Mouse (Mus musculus): Measurements from ENCODE around the gene Gm4969. TPM values are rescaled to one million over a fixed set of nuclear protein-coding genes. Genes with fewer than 3 reads are reported as not detected.

Gm4969 gene
- total RNA-seq, 2 experiments from 2014 or later, result 0.21 to 0.27 TPM

DNA sequence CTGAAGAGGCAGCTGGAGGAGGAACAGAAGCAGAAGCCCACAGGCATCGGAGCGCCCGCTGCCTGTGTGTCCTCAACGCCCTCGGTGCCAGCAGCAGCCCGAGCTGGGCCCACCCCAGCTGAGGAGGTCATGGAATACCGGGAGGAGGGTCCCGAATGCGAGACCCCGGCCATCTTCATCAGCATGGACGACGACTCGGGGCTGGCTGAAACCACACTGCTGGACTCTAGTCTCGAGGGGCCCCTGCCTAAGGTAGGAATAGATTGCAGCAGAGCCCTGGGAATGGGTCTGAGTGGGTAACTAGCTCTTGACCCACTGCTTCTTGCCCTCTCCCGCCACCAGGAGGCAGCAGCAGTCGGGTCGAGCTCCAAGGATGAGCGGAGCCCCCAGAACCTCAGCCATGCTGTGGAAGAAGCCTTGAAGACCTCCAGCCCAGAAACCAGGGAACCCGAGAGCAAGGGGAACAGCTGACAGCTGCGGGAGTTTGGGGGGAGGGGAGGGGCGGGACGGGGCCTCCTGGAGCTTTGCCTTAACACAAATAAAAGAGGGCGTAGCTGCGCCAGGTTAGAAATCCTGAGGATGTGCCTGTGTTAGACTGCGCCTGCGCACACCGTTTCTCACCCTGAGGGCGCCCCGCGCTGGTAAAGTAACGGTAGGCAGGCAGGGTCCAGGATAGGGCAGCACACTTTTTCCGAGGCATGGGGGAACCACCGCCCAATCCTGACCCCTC, 64.0 kb downstream of the Gm4969 start, which contains the start of gene Rsph6a:
TSS of gene Rsph6a (plus strand) at position 644 of the 730 bp plus-strand sequence.
- intact Hi-C loops (cut with DNase I), result no loop called here
- DNase-seq (ENCODE audit: extremely low spot score in 1 of 2, low spot score in 2 of 2), result peak in 1 of 2 experiments; percentile 52
- Histone ChIP-seq H3K4me3 (no peak within 1 kb of the TSS), H3K27ac (peak within 1 kb of the TSS; percentile 81)
- TF ChIP-seq CTCF (IDR thresholded peaks at IDR 0.05), result peak; percentile 55

- intact Hi-C loops (cut with DNase I), result no loop called here
- Histone ChIP-seq H3K27ac (peak overlapping the region; percentile 81), H3K4me3 (no peak overlapping the region)
- TF ChIP-seq CTCF (IDR thresholded peaks at IDR 0.05), result no peak
- DNase-seq (ENCODE audit: extremely low spot score in 1 of 2, low spot score in 2 of 2), result no peak
These were observed 65.0 kb downstream of the Gm4969 start for GRCm38 (mm10) chr7:19053136-19053532.

DNA sequence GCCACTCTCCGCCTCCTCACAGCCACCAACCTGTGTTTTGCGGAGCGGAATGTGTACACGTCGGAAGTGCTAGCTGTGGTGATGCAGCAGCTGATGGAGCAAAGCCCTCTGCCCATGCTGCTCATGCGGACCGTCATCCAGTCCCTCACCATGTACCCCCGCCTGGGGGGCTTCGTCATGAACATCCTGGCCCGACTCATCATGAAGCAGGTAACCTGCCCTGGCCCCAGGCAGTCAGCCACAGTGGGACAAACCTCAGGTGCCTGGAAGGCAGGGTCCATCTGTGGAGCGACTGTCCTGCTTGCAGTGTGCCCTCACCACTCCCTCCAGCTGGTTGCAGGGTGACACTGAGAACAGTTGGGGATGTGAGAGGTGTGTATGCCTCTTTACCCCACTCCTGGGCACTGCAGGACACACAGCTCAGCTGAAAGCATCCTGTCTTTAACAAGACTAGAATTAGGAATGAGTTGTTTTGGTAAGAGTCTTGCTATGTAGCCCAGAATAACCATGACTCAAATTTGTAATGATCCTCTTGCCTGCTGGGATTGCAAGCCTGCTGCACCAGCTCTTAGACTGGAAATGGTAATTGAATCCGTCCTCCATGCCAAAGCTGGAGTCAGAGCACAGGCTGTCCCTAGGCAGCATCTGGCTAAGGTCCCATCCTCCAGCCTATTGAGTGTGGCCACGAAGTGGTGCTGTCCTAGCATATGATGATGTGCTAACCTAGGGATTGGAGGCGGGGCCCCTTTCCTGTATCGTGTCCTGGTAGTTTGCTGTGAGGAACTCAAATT, 65.6 kb downstream of the Gm4969 start:
- intact Hi-C loops (cut with DNase I), result no loop called here
- peak overlapping the region; percentile 81 for H3K27ac ChIP-seq
- peak; percentile 47 to 58 for DNase-seq (ENCODE audit: extremely low spot score in 1 of 2, low spot score in 2 of 2)
- no peak for TF ChIP-seq CTCF (IDR thresholded peaks at IDR 0.05)
- H3K4me3 ChIP-seq, result no peak overlapping the region

DNA sequence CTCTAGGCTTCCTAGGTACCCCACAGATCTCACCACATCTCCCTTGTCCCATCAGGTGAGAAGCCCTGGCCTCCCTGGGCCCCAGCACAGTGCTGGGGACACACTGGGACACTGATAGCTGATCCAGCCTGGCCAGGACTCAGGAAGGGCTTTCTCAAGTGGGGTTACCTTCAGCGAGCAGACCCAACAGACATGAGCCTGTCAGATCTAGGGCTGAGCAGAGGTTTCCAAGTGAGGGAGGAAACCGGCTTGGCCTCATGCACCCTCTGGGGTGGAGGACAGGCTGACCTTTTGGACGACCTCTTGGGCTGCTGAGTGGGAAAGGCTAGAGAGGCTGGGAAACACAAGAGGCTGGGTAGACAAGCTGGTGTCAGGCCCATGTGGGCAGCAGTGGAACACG, 67.0 kb downstream of the Gm4969 start:
- TF ChIP-seq CTCF (IDR thresholded peaks at IDR 0.05), result no peak
- no peak for DNase-seq (ENCODE audit: extremely low spot score in 1 of 2, low spot score in 2 of 2)
- H3K4me3 ChIP-seq, result no peak overlapping the region
- intact Hi-C loops (cut with DNase I), result no loop called here
- H3K27ac ChIP-seq, result peak overlapping the region; percentile 81

DNA sequence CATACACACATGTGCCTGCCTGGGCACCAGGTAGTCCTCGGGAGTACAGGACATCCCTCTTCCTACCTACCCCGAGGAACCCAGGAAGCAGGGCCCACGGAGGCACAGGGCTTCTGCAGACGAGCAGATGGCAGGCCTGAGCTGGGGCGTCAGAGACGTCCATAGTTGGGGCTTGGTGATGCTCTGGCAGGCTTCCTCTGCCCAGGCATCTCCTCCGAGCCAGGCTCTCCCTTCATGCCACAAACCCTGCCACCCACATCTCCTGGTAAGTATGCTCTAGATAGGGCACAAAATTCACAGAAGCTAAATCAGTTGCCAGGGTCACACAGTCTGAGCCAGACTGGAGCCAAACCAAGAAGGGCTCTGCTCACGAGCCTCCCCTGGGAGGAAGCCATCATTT, 68.0 kb downstream of the Gm4969 start:
- H3K4me3 ChIP-seq, result no peak overlapping the region
- no peak for TF ChIP-seq CTCF (IDR thresholded peaks at IDR 0.05)
- peak overlapping the region; percentile 81 for H3K27ac ChIP-seq
- intact Hi-C loops (cut with DNase I), result no loop called here
- DNase-seq (ENCODE audit: extremely low spot score in 1 of 2, low spot score in 2 of 2), result peak in 1 of 2 experiments; percentile 42

DNA sequence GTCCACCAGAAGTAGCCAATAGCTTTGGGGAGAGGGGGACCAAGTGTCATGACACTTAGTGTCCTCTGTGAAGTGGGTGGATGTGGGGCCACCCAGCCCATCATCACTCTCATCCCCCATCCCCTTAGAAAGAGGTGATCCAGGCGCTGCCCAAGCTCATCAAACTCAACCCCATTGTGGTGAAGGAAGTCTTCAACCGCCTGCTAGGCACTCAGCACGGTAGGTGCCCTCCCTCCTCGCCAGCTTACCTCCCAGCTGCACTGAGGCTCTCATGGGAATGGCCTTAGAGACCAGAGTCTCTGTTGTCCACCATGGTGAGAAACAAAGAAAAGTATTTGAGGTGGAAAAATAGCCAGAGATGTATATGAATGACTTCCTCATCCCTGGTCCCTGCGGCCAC, 68.9 kb downstream of the Gm4969 start:
- Histone ChIP-seq H3K27ac (peak overlapping the region; percentile 81; the same call in 1 of the 2 replicates), H3K4me3 (no peak overlapping the region)
- intact Hi-C loops (cut with DNase I), result no loop called here
- TF ChIP-seq CTCF (IDR thresholded peaks at IDR 0.05), result no peak
- no peak for DNase-seq (ENCODE audit: extremely low spot score in 1 of 2, low spot score in 2 of 2)

Small RNA genes within 50 kb of the gene (microRNA-seq; reads per million reads assigned to microRNA genes)
- gene Mir3100, result 1.9 reads per million in 2 experiments

Other genes starting within 250 kb of the Gm4969 start
- gene Pglyrp1, start 247.0 kb downstream of the Gm4969 start, total RNA-seq (2021), result 10 to 100 TPM; 18.8 to 25.6 TPM
- 10 to 100 TPM; 10.5 to 11.0 TPM for gene Ccdc61, start 208.0 kb downstream of the Gm4969 start, total RNA-seq (2021)
- gene Nova2, start 192.5 kb downstream of the Gm4969 start, total RNA-seq (2021), result 10 to 100 TPM; 79.9 to 86.4 TPM
- under 1 TPM; 0.51 to 0.86 TPM for gene Nanos2, start 131.0 kb downstream of the Gm4969 start, total RNA-seq (2021)
- 10 to 100 TPM; 50.6 to 61.2 TPM for gene Mypop, start 127.1 kb downstream of the Gm4969 start, total RNA-seq (2021)
- gene Irf2bp1, start 114.3 kb downstream of the Gm4969 start, total RNA-seq (2021), result 10 to 100 TPM; 47.7 to 49.2 TPM
- gene Foxa3, start 94.8 kb downstream of the Gm4969 start, total RNA-seq (2021), result not detected
- 100 to 1,000 TPM; 126 to 133 TPM for gene Sympk, start 94.0 kb downstream of the Gm4969 start, total RNA-seq (2021)
- gene Rsph6a, start 63.7 kb downstream of the Gm4969 start, total RNA-seq (2021), result under 1 TPM; 0.27 to 0.30 TPM
- gene Dmwd, start 42.1 kb downstream of the Gm4969 start, total RNA-seq (2021), result 100 to 1,000 TPM; 141 to 143 TPM
- 10 to 100 TPM; 35.2 to 50.4 TPM for gene Dmpk, start 34.5 kb downstream of the Gm4969 start, total RNA-seq (2021)
- gene Six5, start 23.8 kb downstream of the Gm4969 start, total RNA-seq (2021), result 1 to 10 TPM; 1.9 to 2.0 TPM
- 10 to 100 TPM; 13.4 to 14.3 TPM for gene Fbxo46, start 1.5 kb upstream of the Gm4969 start, total RNA-seq (2021)
- 10 to 100 TPM; 14.8 to 16.3 TPM for gene Qpctl, start 30.9 kb upstream of the Gm4969 start, total RNA-seq (2021)
- gene Snrpd2, start 31.4 kb upstream of the Gm4969 start, total RNA-seq (2021), result 10 to 100 TPM; 69.8 to 73.3 TPM
- gene Gipr, start 47.8 kb upstream of the Gm4969 start, total RNA-seq (2021), result 1 to 10 TPM; 1.8 to 1.9 TPM
- gene Eml2, start 58.1 kb upstream of the Gm4969 start, total RNA-seq (2021), result 100 to 1,000 TPM; 131 to 138 TPM
- gene Gpr4, start 94.2 kb upstream of the Gm4969 start, total RNA-seq (2021), result 1 to 10 TPM; 2.4 to 3.8 TPM
- gene Opa3, start 110.0 kb upstream of the Gm4969 start, total RNA-seq (2021), result 10 to 100 TPM; 42.7 to 46.8 TPM
- gene Vasp, start 153.4 kb upstream of the Gm4969 start, total RNA-seq (2021), result 10 to 100 TPM; 13.2 to 14.6 TPM
- not detected for gene Ppm1n, start 161.7 kb upstream of the Gm4969 start, total RNA-seq (2021)
- 100 to 1,000 TPM; 110 to 122 TPM for gene Rtn2, start 164.3 kb upstream of the Gm4969 start, total RNA-seq (2021)
- gene Fosb, start 191.7 kb upstream of the Gm4969 start, total RNA-seq (2021), result 10 to 100 TPM; 27.0 to 59.5 TPM
- gene Ercc1, start 226.4 kb upstream of the Gm4969 start, total RNA-seq (2021), result 10 to 100 TPM; 48.9 to 51.8 TPM
- gene Cd3eap, start 241.1 kb upstream of the Gm4969 start, total RNA-seq (2021), result 10 to 100 TPM; 17.0 to 17.8 TPM
- gene Ppp1r13l, start 241.4 kb upstream of the Gm4969 start, total RNA-seq (2021), result 1 to 10 TPM; 7.7 to 7.8 TPM